Mouse (Mus musculus) MN1 (cell line): Measurements from ENCODE around the gene Ccl20.
A peak's percentile ranks its signal among the peaks of the same experiment; 100 is the strongest.

Experiments
- DNase-seq: peaks from one replicate; pipeline ENCODE4 v3.0.0-alpha.2; 2016; ENCODE audit warnings: low spot score

Gene Ccl20

GRCm38 (mm10) chr1:83116447-83117137 is at the start of gene Ccl20:
Gene Ccl20 (plus strand): TSS chr1:83116766.
- no peak for DNase-seq

- DNase-seq, result no peak
Measured at GRCm38 (mm10) chr1:83067205-83067604, 49.4 kb upstream of the Ccl20 start.

GRCm38 (mm10) chr1:83075526-83076189 is 40.9 kb upstream of the Ccl20 start:
- no peak for DNase-seq

GRCm38 (mm10) chr1:83076190-83076917 is 40.2 kb upstream of the Ccl20 start:
- DNase-seq, result peak; percentile 22

GRCm38 (mm10) chr1:83077016-83077415 is 39.5 kb upstream of the Ccl20 start:
- DNase-seq, result no peak

- no peak for DNase-seq
Measured at GRCm38 (mm10) chr1:83084790-83085189, 31.8 kb upstream of the Ccl20 start.

GRCm38 (mm10) chr1:83091268-83091667 is 25.3 kb upstream of the Ccl20 start:
- no peak for DNase-seq

GRCm38 (mm10) chr1:83096935-83097334 is 19.6 kb upstream of the Ccl20 start:
- DNase-seq, result no peak

- DNase-seq, result no peak
Measured at GRCm38 (mm10) chr1:83099160-83099559, 17.4 kb upstream of the Ccl20 start.

GRCm38 (mm10) chr1:83099580-83100137 is 16.9 kb upstream of the Ccl20 start:
- no peak for DNase-seq

- DNase-seq, result no peak
Measured at GRCm38 (mm10) chr1:83101891-83102290, 14.7 kb upstream of the Ccl20 start.

- DNase-seq, result no peak
Measured at GRCm38 (mm10) chr1:83105464-83105863, 11.1 kb upstream of the Ccl20 start.

- no peak for DNase-seq
Measured at GRCm38 (mm10) chr1:83107410-83107978, 9.1 kb upstream of the Ccl20 start.

- DNase-seq, result no peak
Measured at GRCm38 (mm10) chr1:83110992-83111391, 5.6 kb upstream of the Ccl20 start.

GRCm38 (mm10) chr1:83111726-83112125 is 4.8 kb upstream of the Ccl20 start:
- no peak for DNase-seq

GRCm38 (mm10) chr1:83117217-83117616 is 651 bp downstream of the Ccl20 start:
- no peak for DNase-seq

- no peak for DNase-seq
Measured at GRCm38 (mm10) chr1:83117661-83118060, 1.1 kb downstream of the Ccl20 start.

GRCm38 (mm10) chr1:83119903-83120302 is 3.3 kb downstream of the Ccl20 start:
- DNase-seq, result no peak

- no peak for DNase-seq
Measured at GRCm38 (mm10) chr1:83120312-83120711, 3.7 kb downstream of the Ccl20 start.

GRCm38 (mm10) chr1:83123201-83123600 is 6.6 kb downstream of the Ccl20 start:
- DNase-seq, result no peak

- DNase-seq, result no peak
Measured at GRCm38 (mm10) chr1:83135829-83136228, 19.3 kb downstream of the Ccl20 start.

- no peak for DNase-seq
Measured at GRCm38 (mm10) chr1:83137847-83138246, 21.3 kb downstream of the Ccl20 start.
